Mouse (Mus musculus): Measurements from ENCODE around the gene Calm3. TPM values are rescaled to one million over a fixed set of nuclear protein-coding genes. Genes with fewer than 3 reads are reported as not detected.
A peak's percentile ranks its signal among the peaks of the same experiment; 100 is the strongest.
"Not testable (repeated sequence)": the region's sequence is repeated elsewhere in the genome, so short reads cannot be mapped to it uniquely, and the experiment has no call there.

The Calm3 gene
- total RNA-seq (2021), result 1,000 to 10,000 TPM; 2,074 to 2,160 TPM
- long read RNA-seq, experiment 1, transcript Calm3-201 (6 exons, 2,290 nt), result major isoform, 1,028 of 1,225 reads
- long read RNA-seq, experiment 1, partial matches to known transcripts, result 47 of 1,225 reads
- long read RNA-seq, experiment 1, other reads (novel, unspliced or antisense), result 150 of 1,225 reads
- long read RNA-seq, experiment 2, transcript Calm3-201 (6 exons, 2,290 nt), result major isoform, 1,266 of 1,508 reads
- long read RNA-seq, experiment 2, partial matches to known transcripts, result 64 of 1,508 reads
- long read RNA-seq, experiment 2, other reads (novel, unspliced or antisense), result 178 of 1,508 reads

GRCm38 (mm10) chr7:16924037-16924834 is at the start of gene Calm3:
Calm3 (minus strand) TSS chr7:16924114.
- peak within 1 kb of the TSS; percentile 100 for H3K27ac ChIP-seq
- peak within 1 kb of the TSS; percentile 83 for H3K4me3 ChIP-seq
- TF ChIP-seq CTCF (conservative IDR thresholded peaks at IDR 0.05), result peak; percentile 32
- DNase-seq (ENCODE audit: low spot score in 2 of 2), result peak; percentile 99 to 100

- Histone ChIP-seq H3K4me3 (no peak overlapping the region), H3K27ac (no peak overlapping the region)
- no peak for TF ChIP-seq CTCF (conservative IDR thresholded peaks at IDR 0.05)
- no peak for DNase-seq (ENCODE audit: low spot score in 2 of 2)
Measured at GRCm38 (mm10) chr7:16971160-16971559, 47.2 kb upstream of the Calm3 start.

- H3K27ac ChIP-seq, result no peak overlapping the region
- DNase-seq (ENCODE audit: low spot score in 2 of 2), result no peak
- TF ChIP-seq CTCF (conservative IDR thresholded peaks at IDR 0.05), result no peak
- H3K4me3 ChIP-seq, result no peak overlapping the region
Measured at GRCm38 (mm10) chr7:16968414-16968813, 44.5 kb upstream of the Calm3 start.

GRCm38 (mm10) chr7:16961678-16962077 is 37.8 kb upstream of the Calm3 start:
- no peak for TF ChIP-seq CTCF (conservative IDR thresholded peaks at IDR 0.05)
- no peak for DNase-seq (ENCODE audit: low spot score in 2 of 2)
- Histone ChIP-seq H3K4me3 (peak overlapping the region; percentile 71; the same call in 1 of the 2 replicates), H3K27ac (peak overlapping the region; percentile 99; the same call in 1 of the 2 replicates)

GRCm38 (mm10) chr7:16959539-16960187 is 35.7 kb upstream of the Calm3 start, which contains the start of gene Pnmal1:
Pnmal1 (plus strand) TSS chr7:16959679.
- peak within 1 kb of the TSS; percentile 71 for H3K4me3 ChIP-seq
- TF ChIP-seq CTCF (conservative IDR thresholded peaks at IDR 0.05), result no peak
- peak within 1 kb of the TSS; percentile 99 for H3K27ac ChIP-seq
- peak; percentile 93 to 95 for DNase-seq (ENCODE audit: low spot score in 2 of 2)

GRCm38 (mm10) chr7:16956410-16957265 is 32.7 kb upstream of the Calm3 start:
- peak overlapping the region; percentile 99 for H3K27ac ChIP-seq
- DNase-seq (ENCODE audit: low spot score in 2 of 2), result peak; percentile 65 to 85
- peak overlapping the region; percentile 14 for H3K4me3 ChIP-seq
- no peak for TF ChIP-seq CTCF (conservative IDR thresholded peaks at IDR 0.05)

GRCm38 (mm10) chr7:16955712-16956111 is 31.8 kb upstream of the Calm3 start:
- no peak for DNase-seq (ENCODE audit: low spot score in 2 of 2)
- Histone ChIP-seq H3K27ac (peak overlapping the region; percentile 99), H3K4me3 (no peak overlapping the region)
- TF ChIP-seq CTCF (conservative IDR thresholded peaks at IDR 0.05), result no peak

- not testable (repeated sequence) for H3K4me3 ChIP-seq; DNase-seq (ENCODE audit: low spot score in 2 of 2); H3K27ac ChIP-seq
Measured at GRCm38 (mm10) chr7:16953776-16954175, 29.9 kb upstream of the Calm3 start.

GRCm38 (mm10) chr7:16950861-16951635 is 27.1 kb upstream of the Calm3 start:
- H3K4me3 ChIP-seq, result no peak overlapping the region
- DNase-seq (ENCODE audit: low spot score in 2 of 2), result peak; percentile 89 to 94
- H3K27ac ChIP-seq, result peak overlapping the region; percentile 98
- peak; percentile 93 for TF ChIP-seq CTCF (conservative IDR thresholded peaks at IDR 0.05)

- Histone ChIP-seq H3K27ac (peak overlapping the region; percentile 98), H3K4me3 (peak overlapping the region; percentile 41; the same call in 1 of the 2 replicates)
- DNase-seq (ENCODE audit: low spot score in 2 of 2), result peak; percentile 84 to 86
- TF ChIP-seq CTCF (conservative IDR thresholded peaks at IDR 0.05), result peak; percentile 94
Measured at GRCm38 (mm10) chr7:16949908-16950841, 26.3 kb upstream of the Calm3 start.
